Mouse (Mus musculus) cortical plate, adult 2 months (tissue): Measurements from ENCODE around the gene Ptpn22.

Source experiments
- CTCF ChIP-seq: fragments of 200-500 bp; IDR thresholded peaks from 2 replicates; pipeline ENCODE4 v1.5.1; 2011; ENCODE audit warnings: mild to moderate bottlenecking, control low read depth, low read length; ENCODE audit not compliant: insufficient read depth; ENCODE audit errors: extremely low read depth
- POLR2A ChIP-seq: fragments of 200-500 bp; IDR thresholded peaks from 2 replicates; pipeline ENCODE4 v1.6.1; 2011; ENCODE audit warnings: mild to moderate bottlenecking, low read length, control low read depth; ENCODE audit not compliant: insufficient read depth; ENCODE audit errors: extremely low read depth

DNA sequence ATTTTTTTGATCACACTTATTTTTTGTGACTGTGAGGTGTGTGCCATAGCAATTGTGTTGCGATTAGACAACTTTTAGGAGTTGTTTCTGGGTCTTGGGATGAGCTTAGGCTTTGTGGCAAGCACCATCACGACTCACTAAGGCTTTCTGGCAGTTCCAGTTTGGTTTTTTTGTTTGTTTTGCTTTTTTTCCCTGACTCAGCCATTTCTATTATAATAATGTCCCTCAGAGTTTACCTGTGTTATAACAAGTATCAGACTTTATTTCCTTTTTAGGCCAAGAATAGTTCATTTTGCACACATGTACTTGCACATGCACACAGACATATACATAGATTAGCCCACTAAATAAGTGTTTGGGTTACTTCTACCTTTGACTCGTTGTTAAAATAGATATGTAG, 101.0 kb downstream of the Ptpn22 start:
- TF ChIP-seq POLR2A (no peak), CTCF (no peak)
